ENCODE assay signal across 8 mouse cellular contexts in genomic region chr13:75706882-75707816, GRCm38 (mm10). TPM values are rescaled to one million over a fixed set of nuclear protein-coding genes. Genes with fewer than 3 reads are reported as not detected.
DNase-seq lines count a peak whose midpoint lies in the region; ATAC-seq and TF ChIP-seq lines count a peak whose summit lies in the region.

No protein-coding gene starts in this region.

- peak; percentile 100 for ATAC-seq in kidney, embryonic 14.5 days (ENCODE audit: low FRiP score, low TSS enrichment)
- ATAC-seq in limb, embryonic 15.5 days (ENCODE audit: insufficient number of reproducible peaks, low FRiP score, low TSS enrichment, low read depth), result peak; percentile 99
- ATAC-seq in monocyte, adult 5-6 weeks (replicated peaks; ENCODE audit: insufficient number of reproducible peaks, low FRiP score, low TSS enrichment, poor library complexity, severe bottlenecking), result peak; percentile 97

- peak overlapping the region; percentile 62 for H3K27ac ChIP-seq in bone marrow macrophage, adult 2 months (ENCODE audit: insufficient read depth, low read depth, low read length)
- no peak overlapping the region for H3K27ac ChIP-seq in embryonic fibroblast, embryonic 13.5 days (ENCODE audit: insufficient read depth, low read length)
- H3K27ac ChIP-seq in kidney, embryonic 14.5 days (ENCODE audit: low read depth, low read length), result peak overlapping the region; percentile 34; the same call in 1 of the 2 replicates
- peak overlapping the region; percentile 81 for H3K27ac ChIP-seq in limb, embryonic 15.5 days

- no peaks in the 10 kb centered on the region for H3K27me3 ChIP-seq in kidney, embryonic 14.5 days (ENCODE audit: control insufficient read depth, insufficient read depth, low read length)
- no peaks in the 10 kb centered on the region for H3K27me3 ChIP-seq in limb, embryonic 15.5 days

- no peaks in the 10 kb centered on the region for H3K9me3 ChIP-seq in kidney, embryonic 14.5 days (ENCODE audit: control insufficient read depth, low read length)
- H3K9me3 ChIP-seq in limb, embryonic 15.5 days, result no peaks in the 10 kb centered on the region

- TF ChIP-seq CTCF in bone marrow macrophage, adult 2 months (IDR thresholded peaks at IDR 0.05; ENCODE audit: low read depth, low read length), result no peak
- TF ChIP-seq CTCF in embryonic fibroblast, embryonic 13.5 days (IDR thresholded peaks at IDR 0.05; ENCODE audit: borderline replicate concordance, insufficient read depth, low read length), result no peak

- H3K4me3 ChIP-seq in bone marrow macrophage, adult 2 months (ENCODE audit: insufficient read depth, low read length), result peak overlapping the region; percentile 86
- peak overlapping the region; percentile 95 for H3K4me3 ChIP-seq in embryonic fibroblast, embryonic 13.5 days (ENCODE audit: insufficient read depth, low read length)
- H3K4me3 ChIP-seq in kidney, embryonic 14.5 days (ENCODE audit: low read length), result peak overlapping the region; percentile 65
- H3K4me3 ChIP-seq in limb, embryonic 15.5 days, result peak overlapping the region; percentile 79

- H3K9ac ChIP-seq in kidney, embryonic 14.5 days (ENCODE audit: low read depth, low read length), result peak overlapping the region; percentile 71
- H3K9ac ChIP-seq in limb, embryonic 15.5 days, result peak overlapping the region; percentile 64

- no peaks in the 10 kb centered on the region for H3K36me3 ChIP-seq in kidney, embryonic 14.5 days (ENCODE audit: control insufficient read depth, insufficient read depth, low read length)
- no peaks in the 10 kb centered on the region for H3K36me3 ChIP-seq in limb, embryonic 15.5 days

- DNase-seq in 416B (ENCODE audit: low read depth), result peak; percentile 96
- peak; percentile 96 for DNase-seq in heart, adult 9 months (ENCODE audit: low spot score in 2 of 2)
- peak; percentile 96 to 97 for DNase-seq in spleen, postnatal 4 days (ENCODE audit: low spot score in 2 of 2)

- peak overlapping the region; percentile 73 for H3K4me2 ChIP-seq in kidney, embryonic 14.5 days (replicated peaks; ENCODE audit: low read depth, low read length)
- peak overlapping the region; percentile 71 for H3K4me2 ChIP-seq in limb, embryonic 15.5 days

- whole genome bisulfite sequencing in kidney, embryonic 14.5 days, result 7% methylated on average over 47 of the region's 64 CpGs
- 6% methylated on average over 56 of the region's 64 CpGs for WGBS in limb, embryonic 15.5 days

- peaks cover 15% of the 10 kb centered on the region for H3K4me1 ChIP-seq in bone marrow macrophage, adult 2 months (ENCODE audit: control insufficient read depth, insufficient read depth, low read length)
- no peaks in the 10 kb centered on the region for H3K4me1 ChIP-seq in embryonic fibroblast, embryonic 13.5 days (ENCODE audit: control insufficient read depth, insufficient read depth, low read length)
- peaks cover 2% of the 10 kb centered on the region; the same call in 1 of the 2 replicates for H3K4me1 ChIP-seq in kidney, embryonic 14.5 days (ENCODE audit: control insufficient read depth, insufficient read depth, low read length)
- H3K4me1 ChIP-seq in limb, embryonic 15.5 days, result peaks cover 11% of the 10 kb centered on the region

- TF ChIP-seq POLR2A in bone marrow macrophage, adult 2 months (IDR thresholded peaks at IDR 0.05; ENCODE audit: borderline replicate concordance, low read depth, low read length), result no peak
- peak; percentile 91 for TF ChIP-seq POLR2A in embryonic fibroblast, embryonic 13.5 days (IDR thresholded peaks at IDR 0.05; ENCODE audit: low read depth, low read length)

RNA-seq across cellular contexts. Expression of gene Ell2, which starts 0.6 kb away (rescaled TPM):
- polyA plus RNA-seq in bone marrow macrophage, adult 2 months (2012; ENCODE audit: insufficient read depth, insufficient read length, missing spikeins), result 34.7 and 37.3 TPM in 2 replicates
- 67.4 and 80.7 TPM in 2 replicates for polyA plus RNA-seq in embryonic fibroblast, embryonic 13.5 days (2011; ENCODE audit: insufficient read length, low read depth, missing spikeins)
- polyA plus RNA-seq in kidney, embryonic 14.5 days (2014; fragmentation: Nextera tagmentation; extraction: Ambion mirVana), result 2.9 and 3.9 TPM in 2 replicates
- polyA plus RNA-seq in limb, embryonic 15.5 days (2015; fragmentation: Nextera tagmentation; extraction: Ambion mirVana), result 11.2 and 13.3 TPM in 2 replicates
- total RNA-seq in monocyte, adult 5-6 weeks (2017), result 24.9 to 61.1 TPM (median 45.2 TPM) in 3 replicates
